Mouse (Mus musculus) adrenal gland, postnatal 0 days (tissue): ENCODE results near the gene 2700049A03Rik. TPM values are rescaled to one million over a fixed set of nuclear protein-coding genes. Genes with fewer than 3 reads are reported as not detected.

Experiments
- polyA plus RNA-seq: library from polyadenylated mRNA; unstranded; fragments of >200 nt; fragmentation: Nextera tagmentation; extraction: Ambion mirVana; gene quantifications from 2 replicates; pipeline ENCODE4 v1.2.1, GENCODE M21; 2015

The 2700049A03Rik gene
- 5.5 and 12.9 TPM in 2 replicates for polyA plus RNA-seq

GRCm38 (mm10) chr12:71136130-71136973 is at the start of gene 2700049A03Rik, which contains the start of gene Timm9:
Gene 2700049A03Rik, plus strand, starts transcription at chr12:71136848.
Gene Timm9, minus strand, starts transcription at chr12:71136684.

GRCm38 (mm10) chr12:71111331-71111730 is 25.3 kb upstream of the 2700049A03Rik start, which contains the start of gene Tomm20l:
Gene Tomm20l, plus strand, starts transcription at chr12:71111428.

Other genes starting within 250 kb of the 2700049A03Rik start
- gene Actr10, start 199.0 kb upstream of the 2700049A03Rik start, polyA plus RNA-seq, result 225 and 291 TPM in 2 replicates
- gene Psma3, start 162.2 kb upstream of the 2700049A03Rik start, polyA plus RNA-seq, result 777 and 1,091 TPM in 2 replicates
- 25.4 and 28.6 TPM in 2 replicates for gene Arid4a, start 120.9 kb upstream of the 2700049A03Rik start, polyA plus RNA-seq
- gene Tomm20l, start 25.4 kb upstream of the 2700049A03Rik start, polyA plus RNA-seq, result 3.1 and 7.5 TPM in 2 replicates
- gene Timm9, start 164 bp upstream of the 2700049A03Rik start, polyA plus RNA-seq, result 78.2 and 90.4 TPM in 2 replicates
- 11.6 and 14.5 TPM in 2 replicates for gene Dact1, start 173.0 kb downstream of the 2700049A03Rik start, polyA plus RNA-seq